Mouse (Mus musculus): ENCODE data around the gene Cox10. TPM values are rescaled to one million over a fixed set of nuclear protein-coding genes. Genes with fewer than 3 reads are reported as not detected.
A peak's percentile ranks its signal among the peaks of the same experiment; 100 is the strongest.

Gene Cox10
- polyA plus RNA-seq, 1 experiment = 18.5 TPM

GRCm38 (mm10) chr11:63971462-63971861 is 107.8 kb downstream of the Cox10 start:
- no peaks in the 10 kb centered on the region for H3K4me1 ChIP-seq (ENCODE audit: control insufficient read depth, insufficient read depth, low read length)
- H3K27ac ChIP-seq (ENCODE audit: insufficient read depth, low read length) = no peak overlapping the region
- TF ChIP-seq CTCF (IDR thresholded peaks at IDR 0.05; ENCODE audit: extremely low read depth, insufficient read depth, low read length) (no peak), POLR2A (IDR thresholded peaks at IDR 0.05; ENCODE audit: extremely low read depth, insufficient read depth, low read length) (no peak)
- no peak overlapping the region for H3K4me3 ChIP-seq (ENCODE audit: insufficient read depth, low read length)

DNA sequence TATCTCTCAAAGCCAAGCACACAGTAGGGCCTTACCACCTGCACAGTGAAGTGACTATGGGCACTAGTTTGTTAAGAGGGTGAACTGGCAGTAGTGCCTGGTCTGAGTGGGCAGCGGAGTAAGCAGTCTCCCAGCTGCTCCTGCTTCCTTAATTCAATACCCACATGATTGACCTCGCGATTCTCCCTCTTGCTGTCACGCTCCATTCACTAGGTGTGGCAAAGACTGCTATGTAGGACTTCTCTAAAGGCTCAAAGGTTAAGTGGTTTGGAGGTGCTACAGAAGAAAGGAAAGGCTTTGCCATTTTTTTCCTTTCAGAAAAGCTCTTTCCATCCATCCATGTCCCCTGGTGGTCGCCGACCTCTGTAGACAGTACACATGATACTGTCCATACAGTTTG is 108.5 kb downstream of the Cox10 start:
- Histone ChIP-seq H3K4me3 (ENCODE audit: insufficient read depth, low read length) (no peak overlapping the region), H3K4me1 (ENCODE audit: control insufficient read depth, insufficient read depth, low read length) (no peaks in the 10 kb centered on the region), H3K27ac (ENCODE audit: insufficient read depth, low read length) (no peak overlapping the region)
- TF ChIP-seq POLR2A (IDR thresholded peaks at IDR 0.05; ENCODE audit: extremely low read depth, insufficient read depth, low read length) = no peak
- no peak for TF ChIP-seq CTCF (IDR thresholded peaks at IDR 0.05; ENCODE audit: extremely low read depth, insufficient read depth, low read length)

DNA sequence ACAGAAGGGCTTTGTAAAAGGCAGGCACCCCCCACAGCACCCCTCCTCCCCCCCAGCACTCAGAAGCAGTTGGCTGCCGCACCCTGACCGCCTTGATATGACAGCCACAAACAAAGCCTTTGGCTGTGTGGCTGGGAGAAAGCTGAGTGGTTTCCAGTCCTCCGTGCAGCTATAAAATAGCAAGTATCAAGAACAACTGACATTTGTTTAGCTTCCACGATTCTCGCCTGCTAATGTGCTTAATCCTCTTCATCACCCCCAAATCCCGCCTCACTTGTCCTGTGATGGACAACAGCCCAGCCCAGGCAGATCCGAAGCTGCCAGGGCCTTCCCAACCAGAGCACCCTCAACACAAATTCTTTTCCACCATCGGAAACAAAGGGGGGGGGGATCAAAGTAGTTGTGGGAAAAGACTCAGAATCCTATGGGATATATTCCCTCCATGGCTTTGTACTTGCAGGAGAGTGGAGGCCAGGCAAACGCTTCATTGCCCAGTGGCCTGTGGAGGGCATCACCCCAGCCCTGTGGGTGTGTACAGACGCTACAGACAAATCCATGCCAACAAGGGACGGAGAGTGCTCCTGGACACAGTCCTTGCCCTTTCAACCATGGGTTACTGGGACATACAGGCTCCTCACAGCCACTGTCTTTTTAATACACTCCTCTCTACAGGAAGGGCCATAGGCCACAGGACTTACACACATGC is 109.9 kb downstream of the Cox10 start:
- H3K4me3 ChIP-seq (ENCODE audit: insufficient read depth, low read length) = no peak overlapping the region
- no peak overlapping the region for H3K27ac ChIP-seq (ENCODE audit: insufficient read depth, low read length)
- TF ChIP-seq POLR2A (IDR thresholded peaks at IDR 0.05; ENCODE audit: extremely low read depth, insufficient read depth, low read length) (no peak), CTCF (IDR thresholded peaks at IDR 0.05; ENCODE audit: extremely low read depth, insufficient read depth, low read length) (no peak)
- no peaks in the 10 kb centered on the region for H3K4me1 ChIP-seq (ENCODE audit: control insufficient read depth, insufficient read depth, low read length)

GRCm38 (mm10) chr11:63968388-63969035 is 110.8 kb downstream of the Cox10 start:
- TF ChIP-seq POLR2A (IDR thresholded peaks at IDR 0.05; ENCODE audit: extremely low read depth, insufficient read depth, low read length) = no peak
- no peak for TF ChIP-seq CTCF (IDR thresholded peaks at IDR 0.05; ENCODE audit: extremely low read depth, insufficient read depth, low read length)
- H3K4me1 ChIP-seq (ENCODE audit: control insufficient read depth, insufficient read depth, low read length) = no peaks in the 10 kb centered on the region
- no peak overlapping the region for H3K27ac ChIP-seq (ENCODE audit: insufficient read depth, low read length)
- H3K4me3 ChIP-seq (ENCODE audit: insufficient read depth, low read length) = no peak overlapping the region

- TF ChIP-seq POLR2A (IDR thresholded peaks at IDR 0.05; ENCODE audit: extremely low read depth, insufficient read depth, low read length) = no peak
- no peak for TF ChIP-seq CTCF (IDR thresholded peaks at IDR 0.05; ENCODE audit: extremely low read depth, insufficient read depth, low read length)
- Histone ChIP-seq H3K27ac (ENCODE audit: insufficient read depth, low read length) (no peak overlapping the region), H3K4me3 (ENCODE audit: insufficient read depth, low read length) (no peak overlapping the region), H3K4me1 (ENCODE audit: control insufficient read depth, insufficient read depth, low read length) (no peaks in the 10 kb centered on the region)
Observed at GRCm38 (mm10) chr11:63967641-63968387, 111.5 kb downstream of the Cox10 start.

DNA sequence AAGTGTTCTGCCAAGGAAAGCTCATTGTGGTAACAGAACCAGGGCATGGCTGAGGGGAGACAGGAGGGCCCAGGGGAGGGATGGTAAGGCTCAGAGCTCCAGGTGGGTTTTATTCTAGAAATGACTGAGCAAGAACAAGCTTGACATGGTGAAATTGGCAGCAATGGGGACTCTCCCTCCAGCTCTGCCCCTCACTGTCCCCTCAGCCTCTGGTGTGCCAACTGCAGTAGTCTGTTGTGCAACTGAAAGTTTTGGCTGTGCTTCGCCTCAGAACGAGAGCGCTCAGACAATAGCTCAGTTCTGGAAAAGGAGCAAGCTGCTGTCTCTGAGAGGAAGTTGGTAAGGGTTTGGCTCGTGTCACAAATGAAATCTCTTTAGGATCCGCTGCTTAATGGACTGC is 113.8 kb downstream of the Cox10 start:
- H3K4me3 ChIP-seq (ENCODE audit: insufficient read depth, low read length) = no peak overlapping the region
- no peak for TF ChIP-seq POLR2A (IDR thresholded peaks at IDR 0.05; ENCODE audit: extremely low read depth, insufficient read depth, low read length)
- no peak for TF ChIP-seq CTCF (IDR thresholded peaks at IDR 0.05; ENCODE audit: extremely low read depth, insufficient read depth, low read length)
- no peak overlapping the region for H3K27ac ChIP-seq (ENCODE audit: insufficient read depth, low read length)
- H3K4me1 ChIP-seq (ENCODE audit: control insufficient read depth, insufficient read depth, low read length) = peaks cover 2% of the 10 kb centered on the region; the same call in 1 of the 2 replicates

- H3K4me1 ChIP-seq (ENCODE audit: control insufficient read depth, insufficient read depth, low read length) = peaks cover 2% of the 10 kb centered on the region; the same call in 1 of the 2 replicates
- H3K27ac ChIP-seq (ENCODE audit: insufficient read depth, low read length) = no peak overlapping the region
- 0 out of 2 replicates have a peak, but pooled peaks have one; percentile 13 for TF ChIP-seq CTCF (IDR thresholded peaks at IDR 0.05; ENCODE audit: extremely low read depth, insufficient read depth, low read length)
- TF ChIP-seq POLR2A (IDR thresholded peaks at IDR 0.05; ENCODE audit: extremely low read depth, insufficient read depth, low read length) = no peak
- no peak overlapping the region for H3K4me3 ChIP-seq (ENCODE audit: insufficient read depth, low read length)
Observed at GRCm38 (mm10) chr11:63957207-63957606, 122.1 kb downstream of the Cox10 start.

- TF ChIP-seq CTCF (IDR thresholded peaks at IDR 0.05; ENCODE audit: extremely low read depth, insufficient read depth, low read length) (no peak), POLR2A (IDR thresholded peaks at IDR 0.05; ENCODE audit: extremely low read depth, insufficient read depth, low read length) (no peak)
- no peak overlapping the region for H3K27ac ChIP-seq (ENCODE audit: insufficient read depth, low read length)
Observed at GRCm38 (mm10) chr11:63956748-63957147, 122.5 kb downstream of the Cox10 start.

DNA sequence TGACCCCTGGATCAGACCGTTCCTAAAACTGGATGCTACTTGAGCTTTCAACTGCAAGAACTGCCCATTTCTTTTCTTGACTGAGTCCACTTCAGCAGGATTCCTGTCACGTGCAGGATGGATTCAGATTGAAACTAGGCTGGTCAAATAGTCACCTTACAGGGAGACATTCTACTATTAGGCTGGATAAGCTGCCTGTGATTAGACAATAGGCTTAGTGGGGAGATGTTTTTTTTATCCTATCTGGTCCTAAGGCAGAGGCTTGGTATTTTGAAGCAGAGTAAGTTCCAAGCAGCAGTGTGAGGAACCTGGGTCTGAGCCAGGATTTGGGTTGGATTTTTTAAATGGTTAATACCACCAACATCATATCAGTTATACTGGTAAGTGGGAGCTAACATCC is 125.4 kb downstream of the Cox10 start:
- no peak for TF ChIP-seq CTCF (IDR thresholded peaks at IDR 0.05; ENCODE audit: extremely low read depth, insufficient read depth, low read length)
- TF ChIP-seq POLR2A (IDR thresholded peaks at IDR 0.05; ENCODE audit: extremely low read depth, insufficient read depth, low read length) = no peak
- H3K4me3 ChIP-seq (ENCODE audit: insufficient read depth, low read length) = no peak overlapping the region
- H3K27ac ChIP-seq (ENCODE audit: insufficient read depth, low read length) = no peak overlapping the region
- H3K4me1 ChIP-seq (ENCODE audit: control insufficient read depth, insufficient read depth, low read length) = no peaks in the 10 kb centered on the region

More at GRCm38 (mm10) chr11:63956748-63957147, 122.5 kb downstream of the Cox10 start:
- Histone ChIP-seq H3K4me3 (ENCODE audit: insufficient read depth, low read length) (no peak overlapping the region), H3K4me1 (ENCODE audit: control insufficient read depth, insufficient read depth, low read length) (peaks cover 2% of the 10 kb centered on the region; the same call in 1 of the 2 replicates)

Measured in cortical plate, adult 2 months (tissue).